Mouse (Mus musculus) common myeloid progenitor, adult 5-6 weeks (primary cell): Measurements from ENCODE around the gene Exd2. TPM values are rescaled to one million over a fixed set of nuclear protein-coding genes. Genes with fewer than 3 reads are reported as not detected.

ENCODE experiments used
- ATAC-seq: replicated peaks from 2 replicates; pipeline ENCODE4 v1.8.0; 2016; ENCODE audit warnings: low read depth, mild to moderate bottlenecking, moderate TSS enrichment, inconsistent platforms; ENCODE audit not compliant: poor library complexity, severe bottlenecking
- total RNA-seq: library from RNA; stranded (forward); fragments of 200-1000, 187-1606 nt; gene quantifications from 2 replicates; pipeline ENCODE4 v1.2.3, GENCODE M21; 2017

The Exd2 gene
- total RNA-seq, 1 experiment from 2014 or later = 11.9 TPM

DNA sequence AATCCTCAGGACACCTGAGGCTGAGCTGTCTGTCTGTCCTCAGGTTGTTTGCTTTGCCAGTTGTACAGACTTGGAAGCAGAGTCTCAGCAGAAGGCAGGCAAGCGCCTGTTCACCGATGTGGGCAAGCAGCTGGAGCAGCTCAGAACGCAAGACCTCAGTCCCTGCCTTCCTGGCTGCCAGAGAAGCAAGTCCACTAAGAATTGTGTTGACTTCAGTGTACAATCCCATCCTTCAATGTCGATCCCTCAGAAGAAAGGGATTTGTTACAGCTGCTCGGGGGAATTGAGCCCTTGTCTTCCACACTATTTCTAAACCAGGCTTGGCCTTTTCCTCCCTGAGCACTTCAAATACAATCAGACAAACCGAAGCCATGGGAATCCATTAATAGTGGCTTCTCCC is 75.4 kb downstream of the Exd2 start:
- no peak for ATAC-seq

DNA sequence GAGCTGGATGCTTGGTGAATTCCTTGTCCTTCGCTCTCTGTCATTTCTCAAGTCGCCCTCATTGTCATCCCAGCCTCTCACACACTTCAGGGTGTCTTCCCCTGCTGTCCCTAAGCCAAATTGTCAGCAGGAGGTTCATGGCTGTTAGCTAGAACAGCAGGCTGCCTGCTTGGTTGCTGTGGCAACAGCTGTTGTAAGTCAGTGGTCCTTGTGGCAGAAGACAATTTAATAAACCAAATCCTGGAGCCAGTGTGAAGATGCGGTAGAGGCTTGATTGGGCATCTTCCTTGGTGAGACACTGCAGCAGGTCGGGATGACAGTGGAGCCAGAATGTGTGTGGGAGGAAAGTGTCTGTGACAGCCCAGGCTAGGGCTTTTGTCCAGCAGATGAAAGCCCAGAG is 82.4 kb downstream of the Exd2 start:
- no peak for ATAC-seq

- no peak for ATAC-seq
Measured at GRCm38 (mm10) chr12:80549646-80550045, 86.8 kb downstream of the Exd2 start.

Other genes with a start within 250 kb of the Exd2 start
- gene Actn1, start 202.7 kb upstream of the Exd2 start, total RNA-seq = 2.4 and 10.3 TPM in 2 replicates
- 19.0 and 19.2 TPM in 2 replicates for gene Dcaf5, start 26.5 kb upstream of the Exd2 start, total RNA-seq
- not detected in 2 replicates for gene Galnt16, start 55.2 kb downstream of the Exd2 start, total RNA-seq
- 14.1 and 16.4 TPM in 2 replicates for gene Slc39a9, start 180.8 kb downstream of the Exd2 start, total RNA-seq
- 115 and 128 TPM in 2 replicates for gene Erh, start 181.2 kb downstream of the Exd2 start, total RNA-seq
- not detected in 2 replicates for gene Plekhd1, start 229.5 kb downstream of the Exd2 start, total RNA-seq